Mouse (Mus musculus): ENCODE measurements around the gene 4930507D05Rik. TPM values are rescaled to one million over a fixed set of nuclear protein-coding genes. Genes with fewer than 3 reads are reported as not detected.

Gene 4930507D05Rik
- polyA plus RNA-seq (2021; fragmentation: Nextera tagmentation), result 0.56 and 1.1 TPM in 2 replicates
- long read RNA-seq, experiment 1, partial matches to known transcripts, result 0 of 3 reads
- long read RNA-seq, experiment 1, other reads (novel, unspliced or antisense), result 0 of 3 reads
- long read RNA-seq, experiment 2, result 0 reads

GRCm38 (mm10) chr10:62449364-62450279 lies at the start of gene 4930507D05Rik, which contains the start of gene Supv3l1:
Gene 4930507D05Rik (plus strand): TSS chr10:62449489.
Gene Supv3l1 (minus strand): TSS chr10:62449738.

GRCm38 (mm10) chr10:62422255-62422654 lies 27.0 kb upstream of the 4930507D05Rik start, which contains the start of gene Hkdc1:
Gene Hkdc1 (minus strand): TSS chr10:62422491.

GRCm38 (mm10) chr10:62486618-62487415 lies 37.5 kb downstream of the 4930507D05Rik start, which contains the start of gene Vps26a:
Gene Vps26a (minus strand): TSS chr10:62486805.

Other genes starting within 250 kb of the 4930507D05Rik start
- 20.9 and 27.5 TPM in 2 replicates for gene Tspan15, start 218.2 kb upstream of the 4930507D05Rik start, polyA plus RNA-seq (2021; fragmentation: Nextera tagmentation)
- 0.19 and 0.37 TPM in 2 replicates for gene Tacr2, start 197.1 kb upstream of the 4930507D05Rik start, polyA plus RNA-seq (2021; fragmentation: Nextera tagmentation)
- gene Hk1, start 69.6 kb upstream of the 4930507D05Rik start, polyA plus RNA-seq (2021; fragmentation: Nextera tagmentation), result 19.9 and 78.0 TPM in 2 replicates
- 2.8 and 3.3 TPM in 2 replicates for gene Hkdc1, start 27.0 kb upstream of the 4930507D05Rik start, polyA plus RNA-seq (2021; fragmentation: Nextera tagmentation)
- gene Supv3l1, start 249 bp downstream of the 4930507D05Rik start, polyA plus RNA-seq (2021; fragmentation: Nextera tagmentation), result 12.8 and 14.4 TPM in 2 replicates
- 46.0 and 58.3 TPM in 2 replicates for gene Vps26a, start 37.3 kb downstream of the 4930507D05Rik start, polyA plus RNA-seq (2021; fragmentation: Nextera tagmentation)
- 18.4 and 19.6 TPM in 2 replicates for gene Srgn, start 78.0 kb downstream of the 4930507D05Rik start, polyA plus RNA-seq (2021; fragmentation: Nextera tagmentation)
- gene Kif1bp, start 129.0 kb downstream of the 4930507D05Rik start, polyA plus RNA-seq (2021; fragmentation: Nextera tagmentation), result 34.4 and 137 TPM in 2 replicates
- gene Ddx21, start 152.8 kb downstream of the 4930507D05Rik start, polyA plus RNA-seq (2021; fragmentation: Nextera tagmentation), result 3.8 and 4.1 TPM in 2 replicates
- gene Ddx50, start 201.7 kb downstream of the 4930507D05Rik start, polyA plus RNA-seq (2021; fragmentation: Nextera tagmentation), result 42.2 and 43.4 TPM in 2 replicates

All from left cerebral cortex, adult 6 months (tissue).